Mouse (Mus musculus) layer of hippocampus, postnatal 25 days (tissue): ENCODE data around the gene Flvcr1. TPM values are rescaled to one million over a fixed set of nuclear protein-coding genes. Genes with fewer than 3 reads are reported as not detected.
"Not testable (repeated sequence)": the region's sequence is repeated elsewhere in the genome, so short reads cannot be mapped to it uniquely, and the experiment has no call there.

Source experiments
- DNase-seq, 2 experiments: peaks; one replicate each; pipeline ENCODE4 v3.0.0; 2022; ENCODE audit warnings: mixed read lengths in 2 of 2, low spot score in 1 of 2; ENCODE audit errors: extremely low spot score in 1 of 2
- total RNA-seq, 2 experiments: library from RNA; stranded (reverse); gene quantifications; 2 replicates each; pipeline ENCODE4 v1.2.3; 2021

Flvcr1 gene
- total RNA-seq, 2 experiments from 2014 or later: 11.8 to 18.3 TPM

- DNase-seq: no peak
Measured at GRCm38 (mm10) chr1:191042106-191042505, 16.1 kb upstream of the Flvcr1 start.

- no peak for DNase-seq
Measured at GRCm38 (mm10) chr1:191041352-191041751, 15.4 kb upstream of the Flvcr1 start.

GRCm38 (mm10) chr1:191037999-191038398 is 12.0 kb upstream of the Flvcr1 start:
- DNase-seq: no peak

GRCm38 (mm10) chr1:191036554-191037334 is 10.8 kb upstream of the Flvcr1 start, which contains the start of gene Spata45:
Gene Spata45, plus strand, starts transcription at chr1:191036639.
- no peak for DNase-seq

GRCm38 (mm10) chr1:191035649-191036048 is 9.7 kb upstream of the Flvcr1 start:
- no peak for DNase-seq

- not testable (repeated sequence) for DNase-seq
Measured at GRCm38 (mm10) chr1:191030922-191031425, 5.0 kb upstream of the Flvcr1 start.

GRCm38 (mm10) chr1:191030182-191030581 is 4.2 kb upstream of the Flvcr1 start:
- DNase-seq: no peak

GRCm38 (mm10) chr1:191025016-191026012 is 644 bp downstream of the Flvcr1 start:
- DNase-seq: peak in 1 of 2 experiments; percentile 33

GRCm38 (mm10) chr1:191023806-191024205 is 2.2 kb downstream of the Flvcr1 start:
- DNase-seq: not testable (repeated sequence)

GRCm38 (mm10) chr1:191023140-191023539 is 2.8 kb downstream of the Flvcr1 start:
- no peak for DNase-seq

GRCm38 (mm10) chr1:191021016-191021415 is 4.9 kb downstream of the Flvcr1 start:
- no peak for DNase-seq

- DNase-seq: no peak
Measured at GRCm38 (mm10) chr1:191020217-191020924, 5.6 kb downstream of the Flvcr1 start.

- no peak for DNase-seq
Measured at GRCm38 (mm10) chr1:191019803-191020202, 6.2 kb downstream of the Flvcr1 start.

GRCm38 (mm10) chr1:191014271-191014670 is 11.7 kb downstream of the Flvcr1 start:
- DNase-seq: no peak

GRCm38 (mm10) chr1:191008707-191009106 is 17.3 kb downstream of the Flvcr1 start:
- DNase-seq: no peak

GRCm38 (mm10) chr1:191002201-191002600 is 23.8 kb downstream of the Flvcr1 start:
- no peak for DNase-seq

GRCm38 (mm10) chr1:191000686-191001085 is 25.3 kb downstream of the Flvcr1 start:
- no peak for DNase-seq

GRCm38 (mm10) chr1:190998027-190998426 is 27.9 kb downstream of the Flvcr1 start:
- DNase-seq: no peak

- DNase-seq: no peak
Measured at GRCm38 (mm10) chr1:190996346-190996877, 29.5 kb downstream of the Flvcr1 start.

GRCm38 (mm10) chr1:190995548-190995947 is 30.4 kb downstream of the Flvcr1 start:
- peak in 1 of 2 experiments; percentile 55 for DNase-seq
